Mouse (Mus musculus) ES-E14 (cell line): ENCODE results near the gene Pkn3.

Source experiments
- CHD2 ChIP-seq: IDR thresholded peaks from 2 replicates; pipeline ENCODE4 v1.6.1; 2014; ENCODE audit warnings: mild to moderate bottlenecking, low read depth, low read length, inconsistent platforms
- HCFC1 ChIP-seq: IDR thresholded peaks from 2 replicates; pipeline ENCODE4 v1.6.1; 2012; ENCODE audit warnings: low read length, inconsistent platforms, borderline replicate concordance; ENCODE audit not compliant: insufficient read depth
- MAFK ChIP-seq: IDR thresholded peaks from 2 replicates; pipeline ENCODE4 v1.6.1; 2014; ENCODE audit warnings: mild to moderate bottlenecking, low read depth, low read length, inconsistent platforms; ENCODE audit not compliant: insufficient read depth
- ZC3H11A ChIP-seq: IDR thresholded peaks from 2 replicates; pipeline ENCODE4 v1.6.1; 2012; ENCODE audit warnings: low read depth, mild to moderate bottlenecking, inconsistent platforms, low read length, borderline replicate concordance
- ZNF384 ChIP-seq: IDR thresholded peaks from 2 replicates; pipeline ENCODE4 v1.6.1; 2012; ENCODE audit warnings: low read depth, low read length, inconsistent platforms

- TF ChIP-seq CHD2 (no peak), HCFC1 (no peak), MAFK (no peak), ZNF384 (no peak), ZC3H11A (no peak)
Observed at GRCm38 (mm10) chr2:30037762-30038161, 39.7 kb upstream of the Pkn3 start.
